Mouse (Mus musculus) lung, postnatal 14 days (tissue): Measurements from ENCODE around the gene Hist1h2bp.
"Not testable (repeated sequence)": the region's sequence is repeated elsewhere in the genome, so short reads cannot be mapped to it uniquely, and the experiment has no call there.

Experiments used
- DNase-seq: peaks from one replicate; pipeline ENCODE4 v3.0.0; 2021

Hist1h2bp gene

DNA sequence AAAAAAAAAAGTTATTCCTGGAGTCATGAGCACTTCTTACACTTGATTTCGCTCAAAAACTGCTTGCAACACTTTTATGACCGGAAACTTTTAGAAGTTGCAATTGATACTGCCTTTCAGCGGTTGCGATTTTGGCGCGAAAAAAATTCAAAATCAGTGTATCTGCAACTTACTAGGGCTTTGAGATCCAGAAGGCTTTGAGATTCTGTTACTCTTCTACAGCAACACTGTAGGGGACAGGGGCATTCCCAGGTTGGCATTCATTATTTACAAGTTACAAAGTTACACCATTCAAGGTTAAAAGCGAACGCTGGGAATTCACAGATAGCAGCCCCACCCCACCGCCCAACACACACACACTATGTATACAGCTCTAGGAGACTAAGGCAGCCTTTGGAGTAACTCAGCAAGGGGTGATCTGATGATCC, 3.5 kb upstream of the Hist1h2bp start:
- DNase-seq, result no peak

- DNase-seq, result no peak
Observed at GRCm38 (mm10) chr13:21784311-21784710, 3.0 kb upstream of the Hist1h2bp start.

DNA sequence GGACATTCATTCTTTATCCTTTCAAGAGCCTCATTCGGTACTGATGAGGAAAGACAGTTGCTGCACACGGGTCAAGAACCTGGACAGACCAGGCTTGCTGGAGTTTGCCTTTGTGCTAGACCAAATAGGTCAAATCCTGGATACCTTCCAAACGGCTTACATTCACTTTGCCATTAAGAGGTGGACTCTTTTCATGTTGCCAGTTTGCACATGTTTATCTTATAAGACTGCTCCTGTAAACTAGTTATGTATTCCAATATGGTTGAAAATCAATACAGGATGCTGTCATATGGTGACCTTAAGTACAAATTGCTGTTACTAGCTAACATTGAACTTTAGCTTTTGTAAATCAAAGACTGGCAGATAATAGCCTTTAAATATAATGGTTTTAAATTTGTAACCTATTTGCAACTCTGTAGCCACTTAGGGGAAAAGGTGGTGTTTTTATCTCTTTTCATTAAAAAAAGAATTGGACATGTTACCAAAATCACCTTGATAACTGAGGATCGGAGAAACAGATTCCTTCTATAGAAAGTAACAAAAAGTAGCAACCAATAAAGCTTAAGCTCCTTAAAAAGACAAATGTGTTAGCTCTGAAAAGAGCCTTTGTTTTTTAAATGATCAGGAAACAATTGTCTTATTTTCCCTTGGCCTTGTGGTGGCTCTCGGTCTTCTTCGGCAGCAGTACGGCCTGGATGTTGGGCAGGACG, 917 bp upstream of the Hist1h2bp start:
- DNase-seq, result no peak

- no peak for DNase-seq
Observed at GRCm38 (mm10) chr13:21787760-21788593, 716 bp downstream of the Hist1h2bp start.

DNA sequence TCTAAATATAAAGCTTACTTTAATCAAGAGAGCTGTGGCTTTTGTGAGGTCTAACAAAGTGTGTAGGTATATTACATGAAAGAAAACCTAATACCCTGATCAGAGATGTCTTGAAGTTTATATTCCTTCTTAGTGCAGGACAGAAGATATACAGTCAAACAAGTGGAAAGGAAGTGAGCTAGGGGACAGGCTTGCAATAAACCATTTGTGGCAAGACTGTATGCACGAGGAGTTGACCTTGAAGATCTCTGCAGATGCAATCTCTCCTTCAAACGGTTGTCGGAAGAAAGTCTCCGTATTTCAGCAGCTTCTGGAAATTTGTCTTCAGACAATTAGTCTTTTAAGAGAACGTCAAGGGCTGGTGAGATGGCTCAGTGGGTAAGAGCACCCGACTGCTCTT, 2.7 kb downstream of the Hist1h2bp start:
- no peak for DNase-seq

- no peak for DNase-seq
Observed at GRCm38 (mm10) chr13:21790601-21791283, 3.5 kb downstream of the Hist1h2bp start.

DNA sequence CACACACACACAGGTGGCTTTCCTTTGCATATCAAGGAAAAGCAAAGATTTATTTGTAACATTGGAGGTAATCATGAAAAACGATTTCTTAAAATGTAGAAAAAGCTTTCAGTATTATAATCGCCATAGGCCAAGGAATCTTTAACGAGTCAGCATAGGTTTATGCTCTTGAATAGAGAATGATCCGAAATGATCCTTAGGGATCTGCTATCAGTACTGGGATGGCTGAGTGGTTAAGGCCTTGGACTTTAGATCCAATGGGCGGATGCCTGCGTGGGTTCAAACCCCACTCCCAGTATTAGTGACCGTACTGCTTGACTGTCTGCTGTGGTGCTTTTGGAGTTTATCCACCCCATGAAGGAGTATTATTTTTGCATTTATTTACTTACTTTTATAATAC, 8.3 kb downstream of the Hist1h2bp start:
- no peak for DNase-seq

- DNase-seq, result not testable (repeated sequence)
Observed at GRCm38 (mm10) chr13:21797163-21797562, 9.9 kb downstream of the Hist1h2bp start.

GRCm38 (mm10) chr13:21803058-21803457, 15.8 kb downstream of the Hist1h2bp start:
- DNase-seq, result not testable (repeated sequence)

GRCm38 (mm10) chr13:21810073-21810472, 22.8 kb downstream of the Hist1h2bp start, which contains the start of the genes Hist1h2bq and Hist1h2ao:
TSS of gene Hist1h2bq (minus strand) at chr13:21810197.
TSS of gene Hist1h2ao (plus strand) at chr13:21810465.
- DNase-seq, result not testable (repeated sequence)

- DNase-seq, result not testable (repeated sequence)
Observed at GRCm38 (mm10) chr13:21811074-21811473, 23.8 kb downstream of the Hist1h2bp start.

DNA sequence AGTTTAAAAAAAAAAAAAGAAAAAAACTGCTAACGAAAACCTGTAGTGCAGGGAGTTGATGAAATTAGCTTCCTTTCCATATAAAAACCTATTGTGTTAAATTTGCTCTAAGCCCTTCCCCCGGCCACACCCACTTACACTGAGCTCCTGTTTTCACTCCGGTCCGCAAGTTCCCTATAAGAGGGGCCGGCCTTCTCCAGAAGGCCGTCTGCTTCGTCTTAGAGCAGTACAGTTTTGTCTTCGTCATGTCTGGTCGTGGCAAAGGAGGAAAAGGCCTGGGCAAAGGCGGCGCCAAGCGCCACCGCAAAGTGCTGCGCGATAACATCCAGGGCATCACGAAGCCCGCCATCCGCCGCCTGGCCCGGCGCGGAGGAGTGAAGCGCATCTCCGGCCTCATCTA, 24.3 kb downstream of the Hist1h2bp start, which contains the start of gene Hist1h4m:
Gene Hist1h4m, plus strand, starts transcription at position 208 of the 400 bp plus-strand sequence.
- peak; percentile 47 for DNase-seq

GRCm38 (mm10) chr13:21812092-21812491, 24.8 kb downstream of the Hist1h2bp start:
- DNase-seq, result not testable (repeated sequence)

GRCm38 (mm10) chr13:21820082-21820890, 33.0 kb downstream of the Hist1h2bp start:
- not testable (repeated sequence) for DNase-seq

- no peak for DNase-seq
Observed at GRCm38 (mm10) chr13:21828511-21828910, 41.2 kb downstream of the Hist1h2bp start.

DNA sequence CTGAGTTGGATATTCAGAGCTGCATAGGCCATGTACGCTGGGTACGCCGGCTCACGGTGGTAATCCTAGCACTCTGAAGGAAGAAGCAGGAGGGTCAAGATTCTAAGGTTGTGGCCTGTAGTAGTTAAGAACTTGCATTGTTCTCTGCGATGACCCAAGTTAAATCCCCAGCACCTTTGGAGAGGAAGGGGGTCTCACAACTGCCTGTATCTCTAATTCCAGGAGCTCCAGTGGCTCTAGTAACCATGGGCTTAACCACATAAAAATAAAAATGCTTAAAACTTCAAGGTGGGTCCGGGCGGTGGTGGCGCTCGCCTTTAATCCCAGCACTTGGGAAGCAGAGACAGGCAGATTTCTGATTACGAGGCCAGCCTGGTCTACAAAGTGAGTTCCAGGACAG, 43.1 kb downstream of the Hist1h2bp start:
- DNase-seq, result no peak

- DNase-seq, result peak; percentile 19
Observed at GRCm38 (mm10) chr13:21831418-21832394, 44.4 kb downstream of the Hist1h2bp start, which contains the start of gene Hist1h4n. TSS of gene Hist1h4n (minus strand) at chr13:21832196.

GRCm38 (mm10) chr13:21833461-21833860, 46.2 kb downstream of the Hist1h2bp start, which contains the start of the genes Hist1h2ap and Hist1h2br:
TSS of gene Hist1h2ap (minus strand) at chr13:21833507.
TSS of gene Hist1h2br (plus strand) at chr13:21833743.
- DNase-seq, result not testable (repeated sequence)
